Mouse (Mus musculus): ENCODE measurements at regions not wholly inside any gene's neighbourhood (a gene's known extent, or its start where the extent isn't known, plus 50 kb on each side); places are given as distances from the start of the nearest gene placed in this dataset.

- no peak for ATAC-seq (ENCODE audit: low TSS enrichment)
These were observed 3131.6 kb upstream of the Lrrc6 start for GRCm38 (mm10) chr15:69632306-69632705.

GRCm38 (mm10) chr15:69617998-69618397, 3117.3 kb upstream of the Lrrc6 start:
- ATAC-seq (ENCODE audit: low TSS enrichment): no peak

GRCm38 (mm10) chr15:69614048-69614447, 3113.3 kb upstream of the Lrrc6 start:
- no peak for ATAC-seq (ENCODE audit: low TSS enrichment)

- no peak for ATAC-seq (ENCODE audit: low TSS enrichment)
These were observed 3090.7 kb upstream of the Lrrc6 start for GRCm38 (mm10) chr15:69591219-69592006.

GRCm38 (mm10) chr15:69588084-69588483, 3087.4 kb upstream of the Lrrc6 start:
- no peak for ATAC-seq (ENCODE audit: low TSS enrichment)

GRCm38 (mm10) chr15:69576742-69577141, 3076.0 kb upstream of the Lrrc6 start:
- no peak for ATAC-seq (ENCODE audit: low TSS enrichment)

GRCm38 (mm10) chr15:69575611-69576153, 3075.0 kb upstream of the Lrrc6 start:
- no peak for ATAC-seq (ENCODE audit: low TSS enrichment)

GRCm38 (mm10) chr15:69554171-69554570, 3053.5 kb upstream of the Lrrc6 start:
- peak; percentile 31; the same call in 1 of the 2 replicates for ATAC-seq (ENCODE audit: low TSS enrichment)

GRCm38 (mm10) chr15:69552062-69552628, 3051.4 kb upstream of the Lrrc6 start:
- no peak for ATAC-seq (ENCODE audit: low TSS enrichment)

- ATAC-seq (ENCODE audit: low TSS enrichment): no peak
These were observed 3050.3 kb upstream of the Lrrc6 start for GRCm38 (mm10) chr15:69551012-69551411.

- no peak for ATAC-seq (ENCODE audit: low TSS enrichment)
These were observed 3025.9 kb upstream of the Lrrc6 start for GRCm38 (mm10) chr15:69526441-69527094.

GRCm38 (mm10) chr15:69484421-69485074, 2983.8 kb upstream of the Lrrc6 start:
- ATAC-seq (ENCODE audit: low TSS enrichment): no peak

GRCm38 (mm10) chr15:69483096-69483495, 2982.4 kb upstream of the Lrrc6 start:
- no peak for ATAC-seq (ENCODE audit: low TSS enrichment)

GRCm38 (mm10) chr15:69481087-69481486, 2980.4 kb upstream of the Lrrc6 start:
- no peak for ATAC-seq (ENCODE audit: low TSS enrichment)

- ATAC-seq (ENCODE audit: low TSS enrichment): no peak
These were observed 2976.3 kb upstream of the Lrrc6 start for GRCm38 (mm10) chr15:69477050-69477449.

GRCm38 (mm10) chr15:69469566-69469965, 2968.9 kb upstream of the Lrrc6 start:
- no peak for ATAC-seq (ENCODE audit: low TSS enrichment)

GRCm38 (mm10) chr15:69460581-69461194, 2960.0 kb upstream of the Lrrc6 start:
- no peak for ATAC-seq (ENCODE audit: low TSS enrichment)

- no peak for ATAC-seq (ENCODE audit: low TSS enrichment)
These were observed 2956.8 kb upstream of the Lrrc6 start for GRCm38 (mm10) chr15:69457473-69457872.

- ATAC-seq (ENCODE audit: low TSS enrichment): no peak
These were observed 2955.6 kb upstream of the Lrrc6 start for GRCm38 (mm10) chr15:69456191-69456770.

- peak; percentile 88 for ATAC-seq (ENCODE audit: low TSS enrichment)
These were observed 2940.3 kb upstream of the Lrrc6 start for GRCm38 (mm10) chr15:69441008-69441407.

- peak; percentile 93 for ATAC-seq (ENCODE audit: low TSS enrichment)
These were observed 2912.9 kb upstream of the Lrrc6 start for GRCm38 (mm10) chr15:69413531-69414011.

All from frontal cortex, adult (tissue).